Mouse (Mus musculus) megakaryocyte, embryonic 14.5 days (primary cell): ENCODE measurements around the gene Zfp865.

Experiments used
- FLI1 ChIP-seq: IDR thresholded peaks from 2 replicates; pipeline ENCODE4 v1.6.1; 2012; ENCODE audit warnings: low read length, inconsistent platforms, mixed read lengths
- GATA1 ChIP-seq: IDR thresholded peaks from 3 replicates; pipeline ENCODE4 v1.6.1; 2012; ENCODE audit warnings: mixed read lengths, low read length, inconsistent platforms, borderline replicate concordance

DNA sequence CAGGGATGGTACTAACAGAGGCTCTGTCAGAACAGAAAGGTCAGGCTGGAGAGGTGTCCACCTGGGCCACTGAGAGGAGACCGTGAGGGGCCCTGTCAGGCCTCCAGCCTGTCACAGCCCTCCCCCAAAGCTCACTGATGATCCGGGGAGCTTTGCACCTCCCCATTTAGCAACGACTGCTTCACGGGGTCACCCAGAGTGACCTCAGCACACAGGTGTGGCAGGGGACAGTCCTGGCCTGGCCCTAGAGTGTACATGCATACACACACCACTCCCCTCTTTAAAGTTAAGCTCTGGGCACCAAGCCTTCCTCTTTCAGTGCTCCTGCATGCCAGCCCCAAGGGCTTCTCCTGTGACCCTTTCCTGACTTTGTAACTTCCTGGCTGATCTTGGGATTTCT lies 44.7 kb upstream of the Zfp865 start:
- TF ChIP-seq FLI1 (no peak), GATA1 (no peak)
